In the genomic region with DNA sequence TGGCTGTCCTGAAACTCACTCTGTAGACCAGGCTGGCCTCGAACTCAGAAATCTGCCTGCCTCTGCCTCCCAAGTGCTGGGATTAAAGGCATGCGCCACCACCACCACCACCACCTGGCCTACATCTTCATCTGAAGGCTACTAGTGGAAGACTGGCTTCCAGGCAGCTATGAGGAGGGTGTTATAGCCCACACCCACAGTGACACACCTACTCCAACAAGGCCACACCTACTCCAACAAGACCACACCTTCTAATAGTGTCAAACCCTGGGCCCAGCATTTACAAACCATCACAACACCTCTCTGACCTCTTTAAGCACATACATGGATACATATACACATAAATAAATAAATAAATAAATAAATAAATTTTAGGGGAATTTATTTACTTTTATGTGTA, we compare ENCODE assay signal across 1 mouse cellular context. TPM values are rescaled to one million over a fixed set of nuclear protein-coding genes. Genes with fewer than 3 reads are reported as not detected.
"Had no signal": no experiment of that assay in that cellular context is flagged by ENCODE, and none has a peak within 500 bp of the region (broad histone marks: within the 10 kb centered on the region; RNA-seq: fewer than 3 reads in every experiment).

No protein-coding gene starts in this region.

RNA-seq across cellular contexts. Expression of a gene that starts 10.5 kb away (rescaled TPM):
- total RNA-seq: granulocyte monocyte progenitor cell, adult 5-6 weeks had no signal
